Mouse (Mus musculus) central nervous system, embryonic 11.5 days (tissue): ENCODE results near the gene Rasal2. TPM values are rescaled to one million over a fixed set of nuclear protein-coding genes. Genes with fewer than 3 reads are reported as not detected.

ENCODE experiments used
- polyA plus RNA-seq: library from polyadenylated mRNA; depleted of rRNA; stranded (reverse); fragments of >200 nt; gene quantifications from 2 replicates; pipeline ENCODE4 v1.2.3, GENCODE M21; 2012; rRNA removed

Rasal2 gene
- 11.9 and 13.4 TPM in 2 replicates for polyA plus RNA-seq

GRCm38 (mm10) chr1:157412454-157413369 lies at the start of gene Rasal2:
TSS of gene Rasal2 (minus strand) at chr1:157412595.

GRCm38 (mm10) chr1:157458421-157459208 lies 46.2 kb upstream of the Rasal2 start, which contains the start of gene Cryzl2:
TSS of gene Cryzl2 (plus strand) at chr1:157458577.

GRCm38 (mm10) chr1:157108580-157108979 lies 303.8 kb downstream of the Rasal2 start, which contains the start of gene Tex35:
TSS of gene Tex35 (minus strand) at chr1:157108680.

Other genes starting within 250 kb of the Rasal2 start
- 10.9 and 13.4 TPM in 2 replicates for gene Cryzl2, start 46.0 kb upstream of the Rasal2 start, polyA plus RNA-seq
- gene Sec16b, start 94.1 kb upstream of the Rasal2 start, polyA plus RNA-seq = 0.88 and 1.8 TPM in 2 replicates